Mouse (Mus musculus): ENCODE measurements at regions not wholly inside any gene's neighbourhood (a gene's known extent, or its start where the extent isn't known, plus 50 kb on each side); places are given as distances from the start of the nearest gene placed in this dataset.

DNA sequence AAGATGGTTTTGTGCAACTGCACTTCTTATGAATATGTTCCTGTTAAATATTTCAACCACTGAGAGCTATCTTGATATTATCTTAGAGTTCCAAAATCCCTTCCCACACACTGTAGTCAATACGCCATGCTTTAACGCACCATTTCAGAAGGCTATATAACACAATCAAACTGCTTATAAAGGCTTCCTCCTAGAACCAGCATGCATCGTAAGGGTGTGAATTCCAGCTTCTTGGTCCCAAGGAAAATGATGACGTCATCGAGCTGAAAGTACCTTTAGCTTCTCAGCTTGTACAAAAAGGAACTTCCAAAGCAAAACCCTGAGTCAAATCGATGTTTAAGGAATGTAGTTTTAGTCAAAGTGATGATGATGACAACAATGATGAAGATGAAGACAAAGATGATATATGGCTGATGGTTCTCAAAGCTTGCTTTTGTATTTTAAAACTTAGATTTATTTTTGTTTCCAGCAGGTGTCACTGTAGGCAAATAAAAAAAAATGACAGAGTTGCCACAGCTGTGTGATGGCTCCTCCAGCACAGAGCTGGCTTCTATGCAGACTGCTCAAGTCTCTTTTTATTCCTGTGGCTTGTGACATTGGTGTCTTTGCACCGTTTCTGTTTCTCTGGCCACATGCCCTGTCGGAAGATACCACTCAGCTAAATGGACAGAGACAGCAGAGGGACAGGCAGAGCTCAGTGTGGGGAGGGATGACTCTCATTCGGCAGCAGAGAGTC is 150.6 kb upstream of the Dnajc19 start:
- no peak for DNase-seq (ENCODE audit: low spot score)

DNA sequence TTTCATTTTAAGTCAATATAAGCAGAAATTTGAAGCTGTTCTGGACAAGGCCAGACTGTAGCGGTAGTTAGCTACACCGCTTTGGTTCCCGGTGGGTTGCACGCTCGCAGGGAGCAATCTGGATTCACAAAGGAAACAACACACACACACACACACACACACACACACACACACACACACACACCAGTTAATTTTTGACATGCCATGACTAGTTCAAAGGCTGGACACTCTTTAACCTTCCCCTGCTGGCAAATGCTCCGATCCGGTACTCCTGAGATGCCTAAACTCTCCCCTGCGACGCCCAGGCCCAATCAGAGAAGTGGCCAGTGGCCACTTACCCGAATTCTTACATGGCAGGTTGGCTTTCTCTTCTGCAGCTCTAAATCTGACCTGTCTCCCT is 141.2 kb upstream of the Dnajc19 start:
- no peak for DNase-seq (ENCODE audit: low spot score)

DNA sequence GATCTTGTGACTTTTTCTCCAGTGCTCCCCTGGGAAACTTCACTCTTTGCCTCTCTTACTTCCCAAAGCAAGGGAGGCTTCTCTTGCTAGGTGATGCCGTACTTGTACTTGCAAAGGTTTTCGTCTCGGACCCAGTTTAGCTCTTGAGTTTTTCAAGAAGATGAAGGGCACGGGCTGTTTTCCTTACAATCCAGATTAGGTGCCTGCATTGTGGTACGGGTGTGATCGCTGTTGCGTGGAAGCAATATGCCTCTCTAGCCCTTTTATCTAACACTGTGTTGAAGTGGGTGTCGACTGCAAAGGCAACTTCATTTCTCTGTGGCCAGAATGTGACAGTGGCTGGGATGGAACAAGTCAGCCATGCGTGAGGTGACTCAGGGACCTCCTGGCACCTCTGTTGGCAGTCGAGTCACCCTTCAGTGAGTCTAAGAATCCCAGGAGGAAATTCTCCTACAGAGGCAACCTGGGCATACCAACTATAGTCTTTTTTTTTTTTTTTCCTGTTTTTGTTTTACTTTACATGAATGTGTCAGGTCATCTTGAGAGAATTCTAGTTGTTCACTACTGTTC is 138.7 kb upstream of the Dnajc19 start:
- DNase-seq (ENCODE audit: low spot score): no peak

DNA sequence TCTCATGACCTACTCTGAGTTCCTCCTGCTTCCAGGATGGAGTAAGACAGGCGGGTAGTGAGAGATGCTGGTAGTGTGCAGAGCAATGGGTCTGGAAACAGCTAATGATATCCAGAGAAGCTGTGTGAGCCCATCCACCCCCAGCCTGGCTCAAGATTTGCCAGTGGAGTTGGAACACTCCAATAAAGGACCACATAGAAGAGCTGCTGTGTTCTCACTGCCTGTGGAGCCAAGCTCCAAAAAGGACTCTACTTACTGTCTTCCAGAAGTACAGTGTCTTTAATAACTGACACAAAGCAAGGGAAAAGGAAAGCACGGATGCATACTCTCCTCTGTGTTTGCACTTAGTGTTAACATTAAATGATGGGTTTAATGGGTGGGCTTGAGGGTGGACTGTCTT is 138.0 kb upstream of the Dnajc19 start:
- DNase-seq (ENCODE audit: low spot score): no peak

DNA sequence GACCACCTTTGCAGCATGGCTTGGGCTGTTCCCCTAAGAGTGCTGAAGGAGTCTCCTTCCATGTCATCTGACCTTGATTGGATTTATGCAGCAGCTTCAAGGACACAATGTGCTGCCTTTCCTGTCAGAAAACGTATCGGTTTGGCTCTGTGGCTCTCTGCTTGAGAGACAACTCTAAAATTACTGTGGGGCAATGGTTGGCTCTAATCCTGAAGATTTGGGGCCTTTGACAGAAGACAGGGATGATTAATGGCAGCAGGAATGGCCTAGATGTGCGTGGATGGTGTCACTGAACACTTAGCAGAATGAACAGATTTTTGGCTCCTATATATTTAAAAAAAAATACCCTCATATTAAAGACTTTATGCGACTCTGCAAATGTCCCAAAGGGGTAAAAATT is 136.8 kb upstream of the Dnajc19 start:
- DNase-seq (ENCODE audit: low spot score): no peak

DNA sequence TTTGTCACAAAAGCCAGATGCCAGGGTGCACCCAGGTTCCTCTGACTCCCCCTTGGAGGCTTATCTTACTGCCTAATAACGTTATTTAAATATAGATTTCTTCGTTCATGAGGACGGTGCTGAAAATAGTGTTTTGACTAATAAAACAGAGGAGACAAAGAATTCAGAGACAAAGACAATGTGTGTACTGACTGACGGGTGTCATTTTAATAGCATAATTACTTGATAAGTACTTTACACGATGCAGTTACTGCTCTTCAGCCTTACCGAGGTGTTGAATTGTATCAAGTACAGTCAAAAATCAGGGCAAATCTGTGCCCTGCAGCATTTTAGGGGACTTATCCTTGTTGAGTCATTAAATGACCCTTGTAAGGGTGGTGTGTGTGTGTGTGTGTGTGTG is 133.1 kb upstream of the Dnajc19 start:
- no peak for DNase-seq (ENCODE audit: low spot score)

DNA sequence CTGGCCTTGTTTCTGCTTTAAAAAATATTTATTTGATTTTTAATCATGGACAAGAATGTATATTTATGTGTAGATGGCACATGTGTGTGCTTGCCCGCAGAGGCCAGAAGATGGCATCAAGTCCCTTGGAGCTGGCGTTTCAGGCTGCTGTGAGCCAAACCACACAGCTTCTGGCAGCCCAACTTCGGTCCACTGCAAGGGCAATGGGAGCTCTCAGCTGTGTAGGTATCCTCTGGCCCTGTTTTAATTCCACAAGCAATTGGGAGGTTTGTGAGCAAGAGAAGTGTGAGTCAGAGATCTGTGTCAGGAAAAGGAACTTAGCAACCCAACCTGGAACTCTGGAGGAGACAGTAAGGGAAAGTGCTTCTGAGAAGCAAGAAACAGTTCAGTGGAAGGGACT is 125.3 kb upstream of the Dnajc19 start:
- no peak for DNase-seq (ENCODE audit: low spot score)

DNA sequence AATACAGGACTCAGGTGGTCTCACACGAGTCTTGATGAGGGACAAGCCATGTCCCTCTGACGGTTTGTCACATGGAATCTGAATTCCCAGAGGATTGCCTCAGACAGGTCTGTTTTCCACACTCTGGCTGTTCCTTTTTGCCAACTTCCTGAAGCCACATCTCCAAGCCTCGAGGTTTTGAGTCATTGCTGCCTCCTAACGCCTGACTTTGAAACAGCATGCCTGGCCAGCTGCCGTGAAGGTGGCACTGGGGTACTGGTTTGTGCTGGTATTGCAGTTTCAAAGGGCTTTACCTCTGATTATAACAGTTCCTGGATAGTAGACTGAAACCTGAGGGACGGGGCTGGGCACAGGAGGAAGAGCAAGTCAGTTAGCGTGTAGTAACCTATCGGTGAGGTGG is 117.1 kb upstream of the Dnajc19 start:
- peak; percentile 6 for DNase-seq (ENCODE audit: low spot score)

DNA sequence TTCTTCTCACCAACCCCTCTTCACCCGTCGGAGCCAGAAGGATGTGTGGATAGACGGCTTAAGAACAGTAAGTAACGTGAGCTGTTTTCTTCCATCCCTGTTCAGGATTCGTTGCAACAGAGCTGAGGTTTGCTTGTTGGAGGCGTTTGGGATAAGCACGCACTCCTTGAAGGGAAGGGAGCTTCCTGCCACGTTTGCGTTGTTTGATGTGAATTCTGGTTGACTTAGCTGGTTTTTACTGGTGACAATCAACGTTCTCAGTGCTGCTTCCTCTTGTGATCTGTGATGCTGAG is 116.0 kb upstream of the Dnajc19 start:
- no peak for DNase-seq (ENCODE audit: low spot score)

DNA sequence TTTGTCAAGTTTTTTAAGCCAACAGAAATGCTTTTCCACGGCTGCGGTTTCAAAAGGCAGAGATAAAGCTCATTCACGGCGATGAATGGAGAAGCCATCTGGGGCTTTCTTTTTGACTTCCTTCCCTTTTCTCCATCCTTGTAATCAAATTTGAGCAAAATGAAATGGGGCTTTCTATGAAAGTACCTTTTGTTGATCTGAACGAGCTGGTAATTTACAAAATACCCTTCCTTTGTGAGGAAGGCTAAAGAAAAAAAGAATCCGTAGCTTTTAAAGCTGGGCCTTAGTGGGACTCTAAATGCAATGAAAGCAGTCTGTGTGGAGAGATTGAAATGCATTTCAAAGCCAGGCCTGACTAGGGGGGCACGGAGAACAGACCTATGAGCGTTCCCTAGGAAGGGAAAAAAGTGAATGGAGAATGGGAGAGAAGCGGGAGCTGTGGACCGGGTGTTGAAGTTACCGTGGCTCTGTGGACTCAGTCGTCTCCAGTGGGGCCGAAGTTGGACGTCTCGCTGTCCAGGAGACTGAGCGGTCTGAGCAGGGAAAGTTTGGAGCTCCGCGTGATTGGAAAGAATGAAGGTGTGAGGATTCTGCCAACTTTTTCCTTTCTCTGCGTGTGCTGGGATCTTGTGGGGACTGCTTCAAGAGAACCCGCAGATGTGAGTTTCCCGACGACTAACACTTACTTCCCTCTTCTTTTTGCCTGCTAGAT is 115.5 kb upstream of the Dnajc19 start:
- no peak for DNase-seq (ENCODE audit: low spot score)

DNA sequence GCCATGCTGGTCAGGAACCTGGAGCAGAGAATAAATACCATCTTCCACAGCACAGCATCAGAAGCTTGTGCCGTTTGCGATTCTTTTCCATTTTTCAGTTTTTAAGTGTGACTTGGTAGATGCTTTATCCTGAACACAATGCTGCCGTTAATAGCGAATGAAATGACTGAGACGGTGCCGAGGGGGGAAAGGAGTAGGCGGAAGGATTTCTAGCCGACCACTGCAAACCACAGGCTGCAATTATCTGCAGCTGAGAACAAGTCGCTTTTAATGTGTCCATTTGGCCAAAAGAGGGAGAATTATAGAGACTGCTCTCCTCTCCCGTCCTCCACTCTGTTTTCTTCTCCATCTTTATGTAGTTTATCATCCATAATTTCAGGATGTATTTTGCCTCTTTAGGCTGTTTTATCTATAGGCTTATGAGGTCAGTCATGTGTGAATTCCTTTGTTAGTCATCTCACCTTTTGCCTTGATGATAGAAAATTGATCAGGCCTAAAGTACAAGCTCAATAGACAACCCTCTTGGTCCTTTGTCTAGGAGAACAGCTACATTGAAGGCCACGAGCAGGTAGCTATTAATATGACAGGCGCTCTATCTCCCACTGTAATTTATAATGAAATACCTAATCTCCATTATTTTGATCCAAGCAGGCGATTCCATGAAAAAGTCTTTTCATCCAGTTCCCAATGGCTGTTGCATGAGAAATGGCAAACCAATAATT is 114.8 kb upstream of the Dnajc19 start:
- DNase-seq (ENCODE audit: low spot score): no peak

DNA sequence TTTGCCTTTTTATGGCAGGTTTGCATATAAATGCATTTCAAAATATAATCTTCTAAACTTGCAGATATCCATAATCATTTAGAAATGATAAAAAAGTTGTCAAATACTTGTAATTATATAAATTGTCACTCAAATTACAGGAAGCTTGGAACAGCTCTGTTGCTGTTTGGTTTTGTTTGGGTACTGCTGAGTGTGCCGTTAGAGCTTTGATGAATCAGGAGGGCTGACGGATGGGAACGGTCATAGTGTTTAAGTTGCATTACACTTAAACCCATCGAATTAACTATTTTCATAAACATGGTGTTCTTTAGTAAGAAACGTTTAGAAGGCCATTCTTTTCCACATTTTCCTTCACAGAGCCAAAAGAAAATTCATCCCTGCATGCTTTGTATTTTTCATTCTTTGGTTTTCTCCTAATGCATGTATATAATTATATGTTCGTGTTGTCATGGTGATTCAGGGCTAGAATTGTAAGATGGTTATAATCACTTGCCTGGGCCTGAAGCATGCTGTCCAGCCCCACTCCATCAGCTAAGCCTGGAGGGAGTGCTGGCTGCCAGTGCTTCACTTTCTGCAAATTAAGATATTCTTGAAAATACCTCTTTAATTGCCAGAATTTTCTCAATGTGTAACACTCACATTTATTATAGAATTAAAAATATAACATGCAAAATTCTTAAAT is 92.4 kb upstream of the Dnajc19 start:
- no peak for DNase-seq (ENCODE audit: low spot score)

DNA sequence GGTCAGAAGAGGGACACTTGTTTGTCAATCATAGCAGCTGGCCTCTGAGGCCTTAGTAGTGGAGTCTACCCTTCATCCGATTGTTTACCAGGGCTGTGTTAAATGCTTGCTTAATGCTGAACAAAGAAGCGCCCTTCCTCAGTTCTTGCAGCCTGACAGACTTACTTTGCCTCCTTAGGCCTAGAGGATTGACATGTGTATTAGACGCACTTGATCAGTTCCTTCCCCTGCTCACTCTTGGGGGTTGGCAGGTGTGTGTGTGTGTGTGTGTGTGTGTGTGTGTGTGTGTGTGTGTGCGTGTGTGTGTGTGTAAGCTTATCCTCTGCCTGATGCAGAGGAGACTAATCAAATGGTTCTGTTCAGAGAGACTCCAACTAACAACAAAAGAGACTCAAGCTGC is 91.8 kb upstream of the Dnajc19 start:
- DNase-seq (ENCODE audit: low spot score): no peak

DNA sequence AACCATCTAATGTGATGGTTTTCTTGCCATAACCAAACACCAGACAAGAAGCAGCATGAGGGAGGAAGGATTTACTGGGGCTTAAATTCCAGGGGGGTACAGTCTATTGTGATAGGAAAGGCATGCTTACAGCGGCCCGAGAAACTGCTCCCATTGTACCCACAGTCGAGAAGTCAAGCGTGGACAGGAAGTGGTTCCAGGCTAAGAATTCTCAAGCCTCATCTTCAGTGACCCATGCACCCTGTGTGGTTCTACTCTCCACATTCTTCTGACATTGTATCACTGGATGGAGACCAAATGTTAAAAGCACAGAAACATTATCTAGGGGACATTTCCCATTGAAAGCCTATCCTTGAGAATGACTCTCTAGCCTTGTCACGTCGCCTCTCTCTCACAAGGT is 90.8 kb upstream of the Dnajc19 start:
- DNase-seq (ENCODE audit: low spot score): no peak

DNA sequence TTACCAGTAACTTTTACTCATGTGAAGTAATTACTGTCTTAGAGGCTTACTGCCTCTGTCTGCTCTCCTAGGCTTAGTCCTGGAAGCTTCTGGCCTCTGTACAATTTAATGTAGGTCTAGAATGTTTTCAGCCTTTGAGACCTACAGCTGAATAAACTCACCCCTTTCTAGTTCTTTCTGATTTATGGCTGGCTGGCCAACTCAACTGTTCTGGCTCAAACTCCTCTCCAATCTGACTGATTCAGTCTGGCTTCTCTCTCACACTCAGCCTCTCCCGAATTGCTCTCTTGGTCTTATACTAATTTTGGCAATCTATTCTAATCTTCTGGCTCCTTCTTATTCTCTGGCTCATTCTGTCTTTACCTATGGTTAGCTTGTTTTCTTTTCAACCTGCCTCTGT is 87.0 kb upstream of the Dnajc19 start:
- no peak for DNase-seq (ENCODE audit: low spot score)

DNA sequence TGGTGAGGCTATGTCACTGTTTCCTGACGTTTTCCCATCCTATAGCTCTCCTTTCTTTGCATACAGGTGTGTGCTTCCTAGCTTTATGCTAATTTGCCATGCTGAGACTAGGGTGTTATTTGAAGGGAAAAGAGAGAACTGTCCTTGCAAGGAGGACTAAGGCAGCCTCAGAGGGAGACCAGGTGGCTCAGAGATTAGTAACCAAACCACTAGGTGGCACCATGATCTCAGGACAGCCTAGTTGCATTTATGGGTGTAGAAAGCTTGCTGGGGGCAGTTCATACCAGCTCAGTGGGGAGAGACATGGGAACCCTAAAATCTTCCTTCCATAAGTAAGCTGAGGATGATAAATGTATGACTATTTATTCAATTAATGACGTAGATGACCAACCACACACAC is 68.9 kb upstream of the Dnajc19 start:
- no peak for DNase-seq (ENCODE audit: low spot score)

DNA sequence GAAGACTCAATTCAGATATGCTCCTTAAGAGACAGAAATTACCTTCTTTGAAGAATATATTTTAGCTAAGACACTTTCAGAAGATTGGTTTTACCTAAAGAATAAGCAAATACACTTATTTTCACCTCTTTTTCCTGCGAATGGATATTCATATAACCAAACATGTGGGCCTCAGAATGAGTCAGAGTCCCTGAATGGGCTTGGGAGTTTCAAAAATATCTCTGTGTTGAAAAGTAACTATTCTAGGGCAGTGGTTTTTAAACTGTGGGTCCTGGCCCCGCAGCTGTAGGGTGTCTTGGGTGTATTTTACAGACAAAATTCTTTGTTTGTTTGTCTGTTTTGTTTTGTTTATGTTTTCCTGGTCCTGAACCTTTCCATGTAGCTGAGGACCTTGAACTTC is 62.5 kb upstream of the Dnajc19 start:
- DNase-seq (ENCODE audit: low spot score): no peak

DNA sequence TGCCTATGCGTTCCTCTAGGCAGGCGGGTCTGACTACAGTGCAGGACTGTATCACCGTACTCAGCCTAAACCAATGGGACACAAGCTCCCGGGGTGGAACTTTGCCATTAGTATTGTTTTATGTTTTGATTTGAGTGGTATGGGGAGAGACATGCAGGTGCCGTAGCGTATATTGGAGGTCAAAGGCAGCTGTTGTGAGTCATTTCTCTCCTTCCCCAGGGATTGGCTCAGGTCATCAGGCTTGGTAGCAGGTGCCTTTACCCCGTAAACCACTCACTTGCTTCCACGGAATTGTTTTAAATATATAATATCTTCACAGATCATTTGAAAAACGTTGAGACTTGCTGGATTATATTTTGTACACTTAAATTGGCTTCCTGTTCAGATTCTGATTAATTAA is 58.1 kb upstream of the Dnajc19 start:
- DNase-seq (ENCODE audit: low spot score): no peak

DNA sequence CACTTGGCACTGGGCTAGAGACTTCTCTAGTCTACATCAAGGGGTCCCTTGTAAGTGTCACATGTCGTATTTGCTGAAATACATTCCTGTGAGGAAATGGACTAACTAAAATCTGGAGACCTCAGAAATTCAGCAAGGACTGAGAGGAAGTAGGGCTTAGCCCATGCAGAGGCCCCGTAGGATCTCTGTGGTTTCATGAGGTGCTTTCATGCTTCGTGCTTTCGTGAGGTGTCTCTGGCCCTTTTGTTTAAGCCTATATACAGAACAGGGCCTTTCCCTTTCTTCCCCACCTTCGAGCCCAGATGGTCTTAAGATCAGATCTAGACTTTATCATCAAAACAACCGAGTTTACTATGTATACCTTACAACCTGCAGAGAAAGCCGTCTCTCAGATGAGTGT is 56.9 kb upstream of the Dnajc19 start:
- no peak for DNase-seq (ENCODE audit: low spot score)

DNA sequence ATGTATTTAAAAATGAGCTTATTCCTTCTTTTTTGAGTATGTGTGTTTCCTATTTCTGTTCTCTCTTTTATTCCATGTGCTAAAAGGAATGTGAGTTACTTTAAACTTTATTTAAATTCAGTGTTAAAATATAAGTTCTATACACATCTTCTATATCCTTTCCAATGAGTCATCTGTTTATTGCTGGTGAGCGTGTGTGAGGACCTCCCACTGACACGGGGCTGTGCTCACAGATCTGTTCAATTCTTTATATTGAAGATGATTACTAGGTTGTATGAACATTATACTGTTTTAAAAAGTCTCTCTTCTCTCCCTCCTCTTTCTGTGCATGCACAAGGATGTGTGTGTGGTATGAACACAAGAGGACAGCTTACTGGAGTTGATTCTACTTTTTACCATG is 55.3 kb upstream of the Dnajc19 start:
- DNase-seq (ENCODE audit: low spot score): no peak

All from urinary bladder, postnatal 14 days (tissue).